8 mouse cellular contexts compared by ENCODE assay signal in genomic region chr2:32816946-32817581, GRCm38 (mm10). TPM values are rescaled to one million over a fixed set of nuclear protein-coding genes. Genes with fewer than 3 reads are reported as not detected.
DNase-seq lines count a peak whose midpoint lies in the region; ATAC-seq lines count a peak whose summit lies in the region.

No protein-coding gene starts in this region.

- DNase-seq in NIH3T3 (ENCODE audit: low read depth), result peak; percentile 54
- DNase-seq in cerebellum, postnatal 25 days, result peak; percentile 86 to 87
- peak; percentile 75 to 92 for DNase-seq in layer of hippocampus, adult 18-20 months (ENCODE audit: low spot score in 2 of 2)
- DNase-seq in telencephalon, adult 2 months (ENCODE audit: low read depth, low spot score), result peak; percentile 92
- DNase-seq in thymus, postnatal 14 days, result no peak
- DNase-seq in adrenal gland, postnatal 4 days (ENCODE audit: low spot score in 2 of 2), result no peak

- H3K9ac ChIP-seq in lung, embryonic 16.5 days (ENCODE audit: low read length), result no peak overlapping the region

- H3K4me1 ChIP-seq in lung, embryonic 16.5 days (replicated peaks; ENCODE audit: control insufficient read depth, insufficient read depth, low read length), result peaks cover 18% of the 10 kb centered on the region

- no peaks in the 10 kb centered on the region for H3K27me3 ChIP-seq in lung, embryonic 16.5 days (ENCODE audit: control insufficient read depth, insufficient read depth, low read depth, low read length)

- 25% methylated on average over 17 of the region's 17 CpGs for WGBS in lung, embryonic 16.5 days

- H3K36me3 ChIP-seq in lung, embryonic 16.5 days (ENCODE audit: control insufficient read depth, insufficient read depth, low read length), result peaks cover 2% of the 10 kb centered on the region; the same call in 1 of the 2 replicates

- H3K4me2 ChIP-seq in lung, embryonic 16.5 days (ENCODE audit: low read depth, low read length), result peak overlapping the region; percentile 22; the same call in 1 of the 2 replicates

- ATAC-seq in lung, embryonic 16.5 days (ENCODE audit: low read depth), result peak; percentile 32; the same call in 1 of the 2 replicates
- ATAC-seq in activated CD4-positive, CD25-positive, alpha-beta regulatory T cell, adult 4 months, result no peak

- no peaks in the 10 kb centered on the region for H3K9me3 ChIP-seq in lung, embryonic 16.5 days (ENCODE audit: control insufficient read depth, low read length)

- H3K4me3 ChIP-seq in lung, embryonic 16.5 days (ENCODE audit: low read length), result no peak overlapping the region

- H3K27ac ChIP-seq in lung, embryonic 16.5 days (ENCODE audit: low read length), result no peak overlapping the region

RNA-seq across cellular contexts. Expression of gene Stxbp1, which starts 30.0 kb away (rescaled TPM):
- total RNA-seq in layer of hippocampus, adult 18-20 months (2021), result 100 to 1,000 TPM; 613 to 617 TPM
- polyA plus RNA-seq in lung, embryonic 16.5 days (2015; fragmentation: Nextera tagmentation; extraction: Ambion mirVana), result 21.9 and 24.1 TPM in 2 replicates
- 10 to 100 TPM; 42.5 to 48.7 TPM for total RNA-seq in adrenal gland, postnatal 4 days (2021)
- 1 to 10 TPM; 2.4 to 2.9 TPM for polyA plus RNA-seq in activated CD4-positive, CD25-positive, alpha-beta regulatory T cell, adult 4 months (2017; shearing (Covaris generic))

RNA-seq across cellular contexts. Expression of gene Cfap157, which starts 32.8 kb away (rescaled TPM):
- total RNA-seq in layer of hippocampus, adult 18-20 months (2021), result 1 to 10 TPM; 1.5 to 1.7 TPM
- 2.1 and 2.4 TPM in 2 replicates for polyA plus RNA-seq in lung, embryonic 16.5 days (2015; fragmentation: Nextera tagmentation; extraction: Ambion mirVana)
- not detected for total RNA-seq in adrenal gland, postnatal 4 days (2021)
- polyA plus RNA-seq in activated CD4-positive, CD25-positive, alpha-beta regulatory T cell, adult 4 months (2017; shearing (Covaris generic)), result not detected

RNA-seq across cellular contexts. Expression of gene Ptrh1, which starts 41.5 kb away (rescaled TPM):
- 1 to 10 TPM; 6.0 to 7.5 TPM for total RNA-seq in layer of hippocampus, adult 18-20 months (2021)
- polyA plus RNA-seq in lung, embryonic 16.5 days (2015; fragmentation: Nextera tagmentation; extraction: Ambion mirVana), result 4.1 and 4.5 TPM in 2 replicates
- 1 to 10 TPM; 4.0 to 5.2 TPM for total RNA-seq in adrenal gland, postnatal 4 days (2021)
- 1 to 10 TPM; 4.9 to 6.3 TPM for polyA plus RNA-seq in activated CD4-positive, CD25-positive, alpha-beta regulatory T cell, adult 4 months (2017; shearing (Covaris generic))

RNA-seq across cellular contexts. Expression of gene Ttc16, which starts 41.6 kb away (rescaled TPM):
- total RNA-seq in layer of hippocampus, adult 18-20 months (2021), result 1 to 10 TPM in 1 of 2 experiments, under 1 TPM in 1; 0.94 to 1.2 TPM
- 1.2 and 2.1 TPM in 2 replicates for polyA plus RNA-seq in lung, embryonic 16.5 days (2015; fragmentation: Nextera tagmentation; extraction: Ambion mirVana)
- total RNA-seq in adrenal gland, postnatal 4 days (2021), result under 1 TPM in 1 of 2 experiments, not detected in 1; 0.23 TPM
- polyA plus RNA-seq in activated CD4-positive, CD25-positive, alpha-beta regulatory T cell, adult 4 months (2017; shearing (Covaris generic)), result under 1 TPM; 0.61 to 0.65 TPM

RNA-seq across cellular contexts. Expression of gene Fam129b, which starts 58.9 kb away (rescaled TPM):
- total RNA-seq in layer of hippocampus, adult 18-20 months (2021), result 10 to 100 TPM; 18.0 to 21.1 TPM
- 133 and 141 TPM in 2 replicates for polyA plus RNA-seq in lung, embryonic 16.5 days (2015; fragmentation: Nextera tagmentation; extraction: Ambion mirVana)
- 10 to 100 TPM; 30.8 to 35.5 TPM for total RNA-seq in adrenal gland, postnatal 4 days (2021)
- 1 to 10 TPM; 1.3 to 2.1 TPM for polyA plus RNA-seq in activated CD4-positive, CD25-positive, alpha-beta regulatory T cell, adult 4 months (2017; shearing (Covaris generic))

Comparison
In these comparisons a context has a peak if more than half of its experiments do, and no peak if none do; other contexts are left out.
1. DNase-seq: peak in NIH3T3 (single experiment), cerebellum, postnatal 25 days (2 of 2), layer of hippocampus, adult 18-20 months (2 of 2) and telencephalon, adult 2 months (single experiment); none in thymus, postnatal 14 days (single experiment) and adrenal gland, postnatal 4 days (0 of 2).
2. RNA of gene Stxbp1, which starts 30.0 kb away (total RNA-seq): 613 to 617 TPM in layer of hippocampus, adult 18-20 months; 42.5 to 48.7 TPM in adrenal gland, postnatal 4 days; every median in the first group is over 10 times any median in the second.